ENCODE assay signal across 16 mouse cellular contexts in the genomic region with DNA sequence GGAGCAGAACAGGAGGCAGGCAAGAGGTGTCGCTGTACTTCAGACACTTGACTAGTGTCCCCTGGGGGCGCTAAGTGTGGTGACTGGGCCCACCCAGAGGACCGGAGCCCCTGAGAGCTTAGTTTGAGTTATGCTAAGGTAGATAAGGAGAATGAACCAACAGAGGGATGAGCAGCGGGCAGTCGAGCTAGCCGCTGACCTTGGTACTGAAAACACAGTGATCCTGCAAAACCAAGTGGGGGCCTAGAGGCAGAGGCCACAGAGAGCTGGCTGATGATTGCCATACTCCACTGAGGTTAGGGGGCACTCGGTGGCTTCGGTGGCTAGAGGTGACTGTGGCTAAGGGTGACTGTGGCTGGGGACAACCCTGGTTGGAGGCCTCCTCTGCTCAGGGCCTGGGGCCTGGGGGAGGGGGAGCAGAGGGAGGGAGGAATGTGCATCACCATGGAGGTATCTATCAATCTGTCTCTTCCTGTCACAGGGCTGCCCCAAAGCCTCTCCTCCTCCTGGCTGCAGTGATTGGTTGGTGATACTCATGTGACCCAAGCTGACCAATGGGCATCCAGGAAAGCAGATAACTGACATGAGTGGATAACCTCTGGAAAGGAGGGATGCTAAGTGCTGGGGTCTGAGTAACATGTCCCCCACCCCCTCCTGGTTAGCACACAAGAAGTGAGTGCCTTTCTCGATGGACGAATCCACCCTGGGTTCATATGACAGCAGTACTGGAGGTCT.
DNase-seq lines count a peak whose midpoint lies in the region; ATAC-seq lines count a peak whose summit lies in the region.
"Had no signal": no experiment of that assay in that cellular context is flagged by ENCODE, and none has a peak within 500 bp of the region (broad histone marks: within the 10 kb centered on the region; RNA-seq: fewer than 3 reads in every experiment).

No protein-coding gene starts in this region.

- no peak overlapping the region for H3K4me3 ChIP-seq in neural tube, embryonic 15.5 days (replicated peaks)
- H3K4me3 ChIP-seq in embryonic facial prominence, embryonic 15.5 days (replicated peaks), result no peak overlapping the region
- H3K4me3 ChIP-seq in heart, embryonic 12.5 days, result no peak overlapping the region
- H3K4me3 ChIP-seq: erythroblast, embryonic 14.5 days; heart, embryonic 10.5 days; hindbrain, embryonic 15.5 days; liver, embryonic 12.5 days had no signal

- no peak for ATAC-seq in neural tube, embryonic 15.5 days (ENCODE audit: low FRiP score)
- peak; percentile 30; the same call in 1 of the 2 replicates for ATAC-seq in embryonic facial prominence, embryonic 15.5 days (ENCODE audit: insufficient number of reproducible peaks, low FRiP score, low TSS enrichment, low read depth)
- no peak for ATAC-seq in heart, embryonic 12.5 days (ENCODE audit: insufficient number of reproducible peaks, low FRiP score)
- ATAC-seq: liver, embryonic 12.5 days had no signal

- H3K9ac ChIP-seq in neural tube, embryonic 15.5 days (replicated peaks), result no peak overlapping the region
- no peak overlapping the region for H3K9ac ChIP-seq in embryonic facial prominence, embryonic 15.5 days
- no peak overlapping the region for H3K9ac ChIP-seq in heart, embryonic 12.5 days
- H3K9ac ChIP-seq: hindbrain, embryonic 15.5 days; liver, embryonic 12.5 days had no signal

- H3K9me3 ChIP-seq in neural tube, embryonic 15.5 days (replicated peaks), result no peaks in the 10 kb centered on the region
- H3K9me3 ChIP-seq in embryonic facial prominence, embryonic 15.5 days (replicated peaks), result no peaks in the 10 kb centered on the region
- peaks cover 36% of the 10 kb centered on the region for H3K9me3 ChIP-seq in heart, embryonic 12.5 days (replicated peaks)

- H3K27me3 ChIP-seq in neural tube, embryonic 15.5 days (replicated peaks), result no peaks in the 10 kb centered on the region
- H3K27me3 ChIP-seq in embryonic facial prominence, embryonic 15.5 days, result no peaks in the 10 kb centered on the region
- no peaks in the 10 kb centered on the region for H3K27me3 ChIP-seq in heart, embryonic 12.5 days (replicated peaks)
- H3K27me3 ChIP-seq: hindbrain, embryonic 15.5 days; liver, embryonic 12.5 days had no signal

- 0 out of 2 replicates have a peak, but pooled peaks cover 6% of the 10 kb centered on the region for H3K4me1 ChIP-seq in neural tube, embryonic 15.5 days
- H3K4me1 ChIP-seq in embryonic facial prominence, embryonic 15.5 days, result no peaks in the 10 kb centered on the region
- no peaks in the 10 kb centered on the region for H3K4me1 ChIP-seq in heart, embryonic 12.5 days (replicated peaks)
- H3K4me1 ChIP-seq: heart, embryonic 10.5 days; liver, embryonic 12.5 days had no signal

- no peaks in the 10 kb centered on the region for H3K36me3 ChIP-seq in neural tube, embryonic 15.5 days
- H3K36me3 ChIP-seq in embryonic facial prominence, embryonic 15.5 days, result no peaks in the 10 kb centered on the region
- no peaks in the 10 kb centered on the region for H3K36me3 ChIP-seq in heart, embryonic 12.5 days
- H3K36me3 ChIP-seq: heart, embryonic 10.5 days; hindbrain, embryonic 15.5 days; liver, embryonic 12.5 days had no signal

- H3K4me2 ChIP-seq in neural tube, embryonic 15.5 days, result no peak overlapping the region
- no peak overlapping the region for H3K4me2 ChIP-seq in embryonic facial prominence, embryonic 15.5 days (replicated peaks)
- no peak overlapping the region for H3K4me2 ChIP-seq in heart, embryonic 12.5 days
- H3K4me2 ChIP-seq: hindbrain, embryonic 15.5 days; liver, embryonic 12.5 days had no signal

- DNase-seq in heart, postnatal 10 days, result peak; percentile 4 to 14
- no peak for DNase-seq in heart, adult 18-20 months
- DNase-seq in neural tube, embryonic 10.5 days (ENCODE audit: extremely low spot score, low spot score), result peak; percentile 26
- no peak for DNase-seq in B cell, adult 2 months
- no peak for DNase-seq in gastrocnemius, adult 18-20 months (ENCODE audit: low spot score)
- DNase-seq: cerebellum, adult 9-11 months; kidney, postnatal 36 days; lung, postnatal 4 days; thymus, postnatal 14 days had no signal

- intact Hi-C loops in heart, postnatal 10 days (cut with DNase I), result no loop called here

- no peak overlapping the region for H3K27ac ChIP-seq in neural tube, embryonic 15.5 days (replicated peaks)
- no peak overlapping the region for H3K27ac ChIP-seq in embryonic facial prominence, embryonic 15.5 days (replicated peaks)
- no peak overlapping the region for H3K27ac ChIP-seq in heart, embryonic 12.5 days (ENCODE audit: poor library complexity, severe bottlenecking)
- H3K27ac ChIP-seq: heart, embryonic 10.5 days; hindbrain, embryonic 15.5 days; liver, embryonic 12.5 days had no signal

- 36% methylated on average over 10 of the region's 10 CpGs for WGBS in neural tube, embryonic 15.5 days
- 23% methylated on average over 10 of the region's 10 CpGs for WGBS in embryonic facial prominence, embryonic 15.5 days
- WGBS in heart, embryonic 12.5 days, result 31% methylated on average over 10 of the region's 10 CpGs

Comparison
In these comparisons a context has a peak if more than half of its experiments do, and no peak if none do; other contexts are left out.
1. DNase-seq: peak in heart, postnatal 10 days (2 of 2) and neural tube, embryonic 10.5 days (single experiment); none in heart, adult 18-20 months (0 of 2), B cell, adult 2 months (0 of 2) and gastrocnemius, adult 18-20 months (single experiment).